Mouse (Mus musculus) gastrocnemius, postnatal 36 days (tissue): ENCODE measurements around the gene Iars2. TPM values are rescaled to one million over a fixed set of nuclear protein-coding genes. Genes with fewer than 3 reads are reported as not detected.

Experiments
- DNase-seq, 2 experiments: peaks; one replicate each; pipeline ENCODE4 v3.0.0; 2022
- intact Hi-C: fragments of 180-260 bp; cut with DNase I; formaldehyde crosslinking; loops from one replicate; pipeline ENCODE4 v1.15.1; 2025
- long read RNA-seq, 2 experiments: library from polyadenylated mRNA; stranded (forward); transcript quantifications; one replicate each; pipeline ENCODE4 v2.0.0; 2021
- total RNA-seq, 2 experiments: library from RNA; stranded (reverse); gene quantifications; 2 replicates each; pipeline ENCODE4 v1.2.3; 2021

Iars2 gene
- total RNA-seq, result 10 to 100 TPM; 36.6 to 38.9 TPM
- long read RNA-seq, experiment 1, full-length matches to known transcripts, result 10 of 28 reads
- long read RNA-seq, experiment 1, partial matches to known transcripts, result 2 of 28 reads
- long read RNA-seq, experiment 1, other reads (novel, unspliced or antisense), result 16 of 28 reads
- long read RNA-seq, experiment 2, full-length matches to known transcripts, result 12 of 24 reads
- long read RNA-seq, experiment 2, partial matches to known transcripts, result 10 of 24 reads
- long read RNA-seq, experiment 2, other reads (novel, unspliced or antisense), result 2 of 24 reads

GRCm38 (mm10) chr1:185328721-185329610, at the start of gene Iars2:
Iars2 (minus strand) TSS chr1:185329396.
- intact Hi-C loops, result no loop called here

GRCm38 (mm10) chr1:185377429-185377828, 48.2 kb upstream of the Iars2 start:
- intact Hi-C loops, result no loop called here

More at GRCm38 (mm10) chr1:185328721-185329610, at the start of gene Iars2:
- DNase-seq, result peak; percentile 85 to 91

GRCm38 (mm10) chr1:185376390-185376789, 47.2 kb upstream of the Iars2 start:
- intact Hi-C loops, result no loop called here
- no peak for DNase-seq

More at GRCm38 (mm10) chr1:185377429-185377828, 48.2 kb upstream of the Iars2 start:
- no peak for DNase-seq

GRCm38 (mm10) chr1:185369979-185370378, 40.8 kb upstream of the Iars2 start:
- intact Hi-C loops, result no loop called here
- DNase-seq, result no peak

GRCm38 (mm10) chr1:185367383-185367782, 38.2 kb upstream of the Iars2 start:
- DNase-seq, result no peak

GRCm38 (mm10) chr1:185364183-185364540, 35.0 kb upstream of the Iars2 start:
- intact Hi-C loops, result no loop called here
- DNase-seq, result no peak

More at GRCm38 (mm10) chr1:185367383-185367782, 38.2 kb upstream of the Iars2 start:
- intact Hi-C loops, result no loop called here

GRCm38 (mm10) chr1:185363526-185364182, 34.5 kb upstream of the Iars2 start:
- intact Hi-C loops, result no loop called here
- DNase-seq, result peak; percentile 19 to 23

GRCm38 (mm10) chr1:185362677-185363520, 33.7 kb upstream of the Iars2 start, which contains the start of gene Eprs:
Eprs (plus strand) TSS chr1:185363044.
- DNase-seq, result peak; percentile 98
- intact Hi-C loops, result no loop called here

GRCm38 (mm10) chr1:185358211-185358610, 29.0 kb upstream of the Iars2 start:
- no peak for DNase-seq
- intact Hi-C loops, result no loop called here

GRCm38 (mm10) chr1:185356246-185356645, 27.1 kb upstream of the Iars2 start:
- intact Hi-C loops, result no loop called here
- no peak for DNase-seq

GRCm38 (mm10) chr1:185354731-185355130, 25.5 kb upstream of the Iars2 start:
- no peak for DNase-seq
- intact Hi-C loops, result no loop called here

GRCm38 (mm10) chr1:185353351-185353750, 24.2 kb upstream of the Iars2 start:
- no peak for DNase-seq
- intact Hi-C loops, result no loop called here

GRCm38 (mm10) chr1:185352151-185352550, 23.0 kb upstream of the Iars2 start:
- intact Hi-C loops, result no loop called here
- no peak for DNase-seq

GRCm38 (mm10) chr1:185350611-185351010, 21.4 kb upstream of the Iars2 start:
- intact Hi-C loops, result no loop called here
- no peak for DNase-seq

GRCm38 (mm10) chr1:185349741-185350140, 20.5 kb upstream of the Iars2 start:
- DNase-seq, result no peak
- intact Hi-C loops, result no loop called here

GRCm38 (mm10) chr1:185346188-185346587, 17.0 kb upstream of the Iars2 start:
- intact Hi-C loops, result no loop called here
- DNase-seq, result no peak

GRCm38 (mm10) chr1:185343422-185343821, 14.2 kb upstream of the Iars2 start:
- DNase-seq, result no peak

GRCm38 (mm10) chr1:185342441-185342840, 13.2 kb upstream of the Iars2 start:
- intact Hi-C loops, result no loop called here
- DNase-seq, result no peak

More at GRCm38 (mm10) chr1:185343422-185343821, 14.2 kb upstream of the Iars2 start:
- intact Hi-C loops, result no loop called here

GRCm38 (mm10) chr1:185336535-185336934, 7.3 kb upstream of the Iars2 start:
- intact Hi-C loops, result no loop called here
- DNase-seq, result no peak

GRCm38 (mm10) chr1:185335231-185335765, 6.1 kb upstream of the Iars2 start:
- no peak for DNase-seq
- intact Hi-C loops, result no loop called here
